Mouse (Mus musculus) left cerebral cortex, adult 11 months (tissue): ENCODE measurements around the gene Sp6.
A peak's percentile ranks its signal among the peaks of the same experiment; 100 is the strongest.

Experiments used
- DNase-seq: peaks from one replicate; pipeline ENCODE4 v3.0.0; 2022; ENCODE audit warnings: low spot score

Sp6 gene

GRCm38 (mm10) chr11:97013121-97013670, at the start of gene Sp6:
Sp6 (plus strand) TSS chr11:97013394.
- DNase-seq: no peak

GRCm38 (mm10) chr11:96963580-96963979, 49.6 kb upstream of the Sp6 start:
- DNase-seq: peak; percentile 81

GRCm38 (mm10) chr11:96966172-96966571, 47.0 kb upstream of the Sp6 start:
- DNase-seq: no peak

- no peak for DNase-seq
Observed at GRCm38 (mm10) chr11:96966914-96967543, 46.2 kb upstream of the Sp6 start.

DNA sequence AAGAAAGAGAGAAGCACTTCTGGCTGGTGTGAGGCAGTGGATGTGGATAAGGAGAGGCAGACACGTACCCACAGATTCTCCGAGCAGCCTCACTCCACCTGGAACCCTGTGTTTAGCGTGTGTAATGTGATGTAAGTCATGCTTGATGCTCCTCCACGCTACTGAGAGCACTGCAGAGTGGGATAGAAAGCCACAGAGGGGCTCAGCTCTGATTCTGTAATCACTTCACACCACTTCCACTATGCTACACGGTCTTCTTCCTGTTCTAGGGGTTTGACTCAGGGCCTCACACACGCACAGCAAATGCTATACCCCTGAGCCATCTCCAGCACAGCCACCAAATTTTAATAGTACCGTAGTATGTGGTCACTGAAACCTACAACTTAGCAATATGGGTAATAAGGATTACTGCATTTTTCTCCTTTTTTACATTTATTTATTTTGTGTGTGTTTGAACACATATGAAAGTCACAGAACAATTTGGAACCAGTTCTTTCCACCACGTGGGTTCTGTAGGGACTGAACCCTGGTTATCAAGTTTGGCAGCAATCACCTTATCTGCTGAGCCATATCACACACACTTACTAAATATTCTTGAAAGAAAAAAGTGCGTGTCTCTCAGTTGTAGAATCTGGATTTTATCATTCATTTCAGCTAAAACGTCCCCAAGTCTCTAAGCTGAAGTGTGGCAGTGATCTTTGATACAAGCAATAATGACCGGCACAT, 45.5 kb upstream of the Sp6 start:
- DNase-seq: no peak

DNA sequence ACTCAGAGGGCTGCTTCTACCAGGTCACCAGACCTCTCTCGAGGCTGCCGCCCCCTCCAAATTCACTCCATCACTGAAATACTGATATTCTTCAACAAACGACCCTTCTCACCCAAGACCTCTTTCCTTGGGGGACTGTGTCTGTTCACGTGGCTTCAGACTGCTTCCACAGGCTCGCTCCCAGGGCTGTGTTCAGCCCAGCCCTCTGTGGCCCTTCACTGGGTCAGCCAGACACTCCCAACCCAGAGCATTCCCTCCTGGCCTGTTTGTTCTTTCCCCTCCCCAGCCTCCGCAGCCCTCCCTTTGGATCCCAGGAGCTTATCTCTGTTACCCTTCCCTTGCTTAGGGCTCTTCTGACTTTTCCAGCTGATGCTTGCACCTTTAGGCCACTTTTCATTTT, 44.7 kb upstream of the Sp6 start:
- DNase-seq: no peak

DNA sequence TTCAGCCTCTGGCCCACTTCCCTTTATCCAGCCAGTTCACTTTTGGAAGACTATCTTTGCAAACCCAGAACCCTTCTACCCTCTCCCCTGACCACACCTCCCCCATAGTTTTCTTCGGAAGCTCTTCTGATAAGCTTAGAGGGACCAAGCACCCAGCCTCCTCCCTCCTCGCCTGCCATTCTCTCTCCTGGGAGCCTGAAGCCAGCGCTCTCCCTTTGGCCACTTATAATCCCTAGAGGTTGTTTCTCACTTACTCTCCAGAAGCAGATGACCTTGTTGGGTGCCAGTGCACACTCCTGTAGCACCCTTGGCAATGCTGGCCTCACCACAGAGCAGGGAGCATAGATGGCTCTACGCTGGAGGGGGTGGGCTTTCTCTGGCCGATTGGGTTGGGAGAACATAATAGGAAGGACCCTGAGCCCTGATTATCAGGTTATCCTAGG, 43.9 kb upstream of the Sp6 start:
- DNase-seq: no peak

GRCm38 (mm10) chr11:96969746-96970145, 43.4 kb upstream of the Sp6 start:
- no peak for DNase-seq

GRCm38 (mm10) chr11:96970341-96970740, 42.9 kb upstream of the Sp6 start:
- DNase-seq: no peak

DNA sequence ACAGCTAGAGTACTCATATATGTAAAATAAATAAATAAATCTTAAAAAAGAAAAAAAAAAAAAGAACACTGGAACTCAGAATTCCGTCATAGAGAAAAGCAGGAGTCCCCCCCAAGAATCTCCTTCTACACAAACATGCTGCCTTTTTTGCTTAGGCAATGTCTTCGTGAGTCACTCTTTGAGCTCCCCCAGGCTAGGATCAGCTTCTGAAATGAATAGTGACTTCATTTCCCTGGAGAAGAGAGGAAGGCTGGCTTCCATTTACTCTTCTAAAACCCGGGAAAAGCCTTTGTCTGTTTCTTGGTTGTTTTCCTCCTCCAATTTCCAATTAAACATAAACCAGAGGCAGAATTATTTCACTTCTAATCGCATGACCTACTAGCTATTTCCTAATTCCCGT, 40.3 kb upstream of the Sp6 start:
- DNase-seq: no peak

- no peak for DNase-seq
Observed at GRCm38 (mm10) chr11:96973426-96973964, 39.7 kb upstream of the Sp6 start.

- DNase-seq: no peak
Observed at GRCm38 (mm10) chr11:96974813-96975212, 38.4 kb upstream of the Sp6 start.

GRCm38 (mm10) chr11:96975511-96976378, 37.4 kb upstream of the Sp6 start:
- no peak for DNase-seq

- no peak for DNase-seq
Observed at GRCm38 (mm10) chr11:96976379-96976687, 36.9 kb upstream of the Sp6 start.

DNA sequence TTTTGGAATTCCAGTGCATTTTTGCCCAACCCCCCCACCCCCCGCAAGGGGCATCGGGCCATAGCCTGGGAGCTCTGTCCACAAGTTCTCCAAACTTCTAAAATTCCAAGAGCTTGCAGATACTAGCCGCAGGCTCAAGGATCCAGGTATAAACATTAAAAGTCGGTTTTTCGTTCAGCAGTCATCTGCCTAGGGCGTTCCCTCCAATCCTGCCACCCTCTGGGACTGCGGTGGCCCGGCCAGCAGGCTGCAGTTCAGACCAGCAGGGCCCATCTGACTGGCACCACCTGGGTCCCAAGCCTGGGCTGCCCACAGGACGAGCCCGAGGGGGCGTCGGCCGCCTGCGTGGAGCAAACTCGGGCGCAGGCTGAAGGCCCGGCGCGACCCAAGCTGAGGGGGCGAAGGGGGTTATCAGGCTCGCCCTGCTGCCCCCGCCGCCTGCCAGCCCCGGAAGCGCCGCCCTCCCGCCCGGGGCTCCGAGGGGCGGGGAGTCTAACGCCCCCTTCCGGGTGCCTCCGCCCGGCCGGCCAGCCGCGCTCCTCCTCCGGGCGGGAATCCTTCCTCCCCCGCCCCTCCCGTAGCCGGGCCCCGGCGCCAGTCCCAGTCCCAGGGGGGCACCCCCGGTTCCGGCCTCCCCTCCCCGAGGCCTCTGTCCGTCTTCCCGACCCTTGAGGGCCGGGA, 36.1 kb upstream of the Sp6 start:
- DNase-seq: peak; percentile 68

- DNase-seq: peak; percentile 100
Observed at GRCm38 (mm10) chr11:96977606-96978400, 35.4 kb upstream of the Sp6 start.

- no peak for DNase-seq
Observed at GRCm38 (mm10) chr11:96978401-96979246, 34.6 kb upstream of the Sp6 start.

GRCm38 (mm10) chr11:96979329-96979728, 33.9 kb upstream of the Sp6 start:
- no peak for DNase-seq

DNA sequence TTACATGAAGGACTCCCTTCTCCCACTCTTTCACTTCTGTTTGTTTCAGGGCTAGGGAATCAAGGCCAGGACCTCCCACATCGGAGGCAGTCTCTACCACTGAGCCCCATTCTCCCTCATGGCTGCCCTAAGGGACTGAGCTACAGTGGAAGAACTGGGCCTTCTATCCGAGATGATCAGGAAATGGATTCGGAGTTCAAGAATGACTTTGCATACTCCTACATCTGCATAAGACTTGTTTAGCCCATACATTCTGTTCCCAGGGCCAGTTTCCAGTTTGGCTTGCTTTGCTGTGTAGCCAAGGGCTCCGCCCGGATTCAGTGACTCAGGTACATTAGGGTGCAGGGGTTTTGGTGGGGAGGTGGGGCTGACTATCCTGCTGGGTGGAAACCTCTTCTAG, 33.2 kb upstream of the Sp6 start:
- no peak for DNase-seq

GRCm38 (mm10) chr11:96981461-96981860, 31.7 kb upstream of the Sp6 start:
- DNase-seq: no peak
